Mouse (Mus musculus) cerebellum, adult 18-20 months (tissue): Measurements from ENCODE around the gene Actl7b.

ENCODE experiments used
- DNase-seq, 2 experiments: peaks; one replicate each; pipeline ENCODE4 v3.0.0; 2021

Actl7b gene

DNA sequence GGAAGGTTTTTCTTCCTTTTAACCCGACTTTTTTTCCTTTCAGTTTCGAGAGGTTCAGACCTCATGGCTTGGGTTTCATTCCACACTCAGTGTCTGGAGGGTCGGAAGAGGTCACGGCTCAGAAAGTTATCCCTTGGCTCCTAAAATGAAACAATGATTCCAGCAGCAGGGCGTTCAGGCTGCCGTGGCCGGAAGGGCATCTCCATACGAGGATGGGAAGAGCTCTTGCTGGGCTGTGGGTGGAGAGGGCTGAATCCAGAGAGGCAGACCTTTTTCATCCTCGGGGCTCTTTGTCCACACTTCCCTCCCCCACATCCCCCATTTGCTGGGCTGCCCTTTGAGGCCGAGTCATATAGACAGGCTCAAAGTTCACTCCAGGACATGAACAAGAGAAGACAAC, 39.0 kb downstream of the Actl7b start:
- DNase-seq, result no peak

DNA sequence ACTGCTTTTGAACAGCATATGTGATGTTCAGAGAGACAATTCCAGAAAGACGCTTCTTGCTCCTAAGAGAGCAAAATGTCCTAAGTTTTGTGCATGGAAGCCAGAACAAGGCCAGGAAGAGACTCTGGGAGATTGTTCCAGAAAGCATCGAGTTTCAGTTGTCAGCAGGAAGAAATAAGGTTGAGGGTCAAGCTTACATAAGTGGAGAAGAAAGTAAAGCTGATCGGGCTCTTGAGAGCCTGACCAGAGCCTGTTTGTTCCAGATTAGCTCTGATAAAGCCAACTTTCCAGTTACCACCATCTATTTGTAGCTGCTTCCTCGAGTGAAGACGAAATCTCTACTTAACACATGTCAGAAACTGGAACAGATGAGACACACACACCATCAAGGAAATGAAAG, 42.6 kb downstream of the Actl7b start:
- no peak for DNase-seq

DNA sequence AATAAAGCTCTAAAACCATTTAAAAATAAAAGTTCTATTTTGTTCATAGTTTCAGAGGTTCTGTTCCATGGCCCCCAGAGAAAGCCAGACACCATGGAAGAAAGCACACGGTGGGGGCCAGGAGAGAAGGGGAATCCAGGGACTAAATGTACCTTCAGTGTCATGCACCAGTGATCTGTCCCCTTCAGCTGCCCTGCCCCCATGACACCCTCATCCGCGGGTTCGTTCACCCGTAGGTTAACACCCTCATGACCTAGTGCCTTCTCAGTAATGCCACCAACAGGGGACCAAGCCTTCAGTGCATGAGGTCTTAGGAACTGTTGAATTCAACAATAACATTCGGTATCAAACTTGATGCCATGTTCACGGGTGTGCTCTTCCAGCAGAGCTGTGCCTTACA, 44.8 kb downstream of the Actl7b start:
- no peak for DNase-seq
